Mouse (Mus musculus): ENCODE results near the gene Armcx6.

GRCm38 (mm10) chrX:134737796-134738195, 13.4 kb downstream of the Armcx6 start:
- no peak for TF ChIP-seq CTCF (IDR thresholded peaks at IDR 0.05; ENCODE audit: low read depth)
- no peak for TF ChIP-seq EP300 (IDR thresholded peaks at IDR 0.05; ENCODE audit: low read depth)

Data from liver, embryonic 14.5 days (tissue).